Mouse (Mus musculus): ENCODE measurements around the gene Ndufaf2. TPM values are rescaled to one million over a fixed set of nuclear protein-coding genes. Genes with fewer than 3 reads are reported as not detected.

The Ndufaf2 gene
- polyA plus RNA-seq, 1 experiment from 2014 or later, result 72.6 TPM

GRCm38 (mm10) chr13:108070171-108070570 lies 88.3 kb downstream of the Ndufaf2 start:
- Histone ChIP-seq H3K36me3 (no peaks in the 10 kb centered on the region), H3K4me2 (replicated peaks) (no peak overlapping the region), H3K4me3 (no peak overlapping the region), H3K9ac (replicated peaks) (no peak overlapping the region), H3K27ac (replicated peaks) (no peak overlapping the region), H3K4me1 (no peaks in the 10 kb centered on the region), H3K27me3 (no peaks in the 10 kb centered on the region), H3K9me3 (no peaks in the 10 kb centered on the region)
- no peak for ATAC-seq (replicated peaks)
- WGBS, result 95% methylated on average over 10 of the region's 10 CpGs

GRCm38 (mm10) chr13:108069151-108069550 lies 89.3 kb downstream of the Ndufaf2 start:
- H3K4me2 ChIP-seq (replicated peaks), result no peak overlapping the region
- no peaks in the 10 kb centered on the region for H3K4me1 ChIP-seq
- no peak for ATAC-seq (replicated peaks)
- H3K4me3 ChIP-seq, result no peak overlapping the region
- no peaks in the 10 kb centered on the region for H3K36me3 ChIP-seq
- H3K27ac ChIP-seq (replicated peaks), result no peak overlapping the region
- no peak overlapping the region for H3K9ac ChIP-seq (replicated peaks)
- WGBS, result 65% methylated on average over 4 of the region's 4 CpGs
- no peaks in the 10 kb centered on the region for H3K9me3 ChIP-seq
- no peaks in the 10 kb centered on the region for H3K27me3 ChIP-seq

- 88% methylated on average over 2 of the region's 2 CpGs for WGBS
- Histone ChIP-seq H3K4me3 (no peak overlapping the region), H3K27ac (replicated peaks) (no peak overlapping the region), H3K36me3 (no peaks in the 10 kb centered on the region), H3K27me3 (no peaks in the 10 kb centered on the region), H3K9ac (replicated peaks) (no peak overlapping the region), H3K4me1 (peaks cover 4% of the 10 kb centered on the region), H3K9me3 (no peaks in the 10 kb centered on the region), H3K4me2 (replicated peaks) (no peak overlapping the region)
- no peak for ATAC-seq (replicated peaks)
Observed at GRCm38 (mm10) chr13:108066021-108066420, 92.4 kb downstream of the Ndufaf2 start.

DNA sequence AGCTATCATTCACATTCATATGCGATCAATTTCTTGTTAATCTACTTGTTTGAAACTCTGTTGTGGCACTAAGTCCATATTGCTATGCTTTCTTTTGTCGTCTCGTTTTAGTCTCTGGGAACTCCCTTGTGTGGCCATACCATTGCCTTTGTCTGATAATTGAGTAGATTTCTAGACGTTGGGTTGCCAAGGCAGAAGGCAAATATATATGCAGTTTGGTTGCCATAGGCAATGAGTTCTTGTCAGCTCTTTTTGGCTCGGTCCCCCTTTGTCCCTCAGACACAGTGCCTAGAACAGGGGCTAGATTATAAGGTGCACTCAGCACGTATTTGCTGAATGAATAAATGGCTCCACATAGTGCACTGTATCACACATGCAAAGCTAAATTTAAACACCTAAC lies 94.1 kb downstream of the Ndufaf2 start:
- Histone ChIP-seq H3K9me3 (no peaks in the 10 kb centered on the region), H3K9ac (replicated peaks) (no peak overlapping the region), H3K36me3 (no peaks in the 10 kb centered on the region), H3K27ac (replicated peaks) (no peak overlapping the region), H3K4me2 (replicated peaks) (no peak overlapping the region), H3K4me3 (no peak overlapping the region), H3K27me3 (no peaks in the 10 kb centered on the region), H3K4me1 (peaks cover 15% of the 10 kb centered on the region)
- 21% methylated on average over 6 of the region's 6 CpGs for WGBS
- ATAC-seq (replicated peaks), result no peak

- H3K27me3 ChIP-seq, result no peaks in the 10 kb centered on the region
- no peak overlapping the region for H3K27ac ChIP-seq (replicated peaks)
- no peak overlapping the region for H3K9ac ChIP-seq (replicated peaks)
- 69% methylated on average over 11 of the region's 11 CpGs for WGBS
- no peaks in the 10 kb centered on the region for H3K36me3 ChIP-seq
- no peaks in the 10 kb centered on the region for H3K9me3 ChIP-seq
- H3K4me2 ChIP-seq (replicated peaks), result no peak overlapping the region
- no peak for ATAC-seq (replicated peaks)
- peaks cover 15% of the 10 kb centered on the region for H3K4me1 ChIP-seq
- H3K4me3 ChIP-seq, result no peak overlapping the region
Observed at GRCm38 (mm10) chr13:108063374-108064134, 94.9 kb downstream of the Ndufaf2 start.

DNA sequence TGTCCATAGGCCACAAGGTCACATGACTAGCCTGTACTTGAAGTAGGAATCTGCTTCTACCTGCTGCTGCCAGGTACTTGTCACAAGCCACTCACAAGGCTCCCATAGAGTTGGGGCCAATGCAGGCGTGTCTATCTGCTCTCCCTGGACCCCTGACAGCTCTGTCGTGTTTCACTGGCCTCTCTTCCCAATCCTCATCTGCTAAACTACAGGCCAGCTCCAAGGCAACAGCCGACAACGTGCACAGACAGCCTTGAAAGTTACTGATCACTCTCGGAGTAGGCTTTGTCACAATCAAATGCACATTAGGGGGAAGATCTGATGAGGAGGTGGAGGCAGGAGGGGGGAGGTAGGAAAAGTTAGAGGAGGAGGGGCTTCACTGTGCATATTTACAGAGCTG lies 95.5 kb downstream of the Ndufaf2 start:
- Histone ChIP-seq H3K4me1 (peaks cover 15% of the 10 kb centered on the region), H3K36me3 (no peaks in the 10 kb centered on the region), H3K4me3 (no peak overlapping the region), H3K9me3 (no peaks in the 10 kb centered on the region), H3K27ac (replicated peaks) (no peak overlapping the region), H3K27me3 (no peaks in the 10 kb centered on the region), H3K4me2 (replicated peaks) (no peak overlapping the region), H3K9ac (replicated peaks) (no peak overlapping the region)
- ATAC-seq (replicated peaks), result no peak
- WGBS, result 71% methylated on average over 5 of the region's 5 CpGs

DNA sequence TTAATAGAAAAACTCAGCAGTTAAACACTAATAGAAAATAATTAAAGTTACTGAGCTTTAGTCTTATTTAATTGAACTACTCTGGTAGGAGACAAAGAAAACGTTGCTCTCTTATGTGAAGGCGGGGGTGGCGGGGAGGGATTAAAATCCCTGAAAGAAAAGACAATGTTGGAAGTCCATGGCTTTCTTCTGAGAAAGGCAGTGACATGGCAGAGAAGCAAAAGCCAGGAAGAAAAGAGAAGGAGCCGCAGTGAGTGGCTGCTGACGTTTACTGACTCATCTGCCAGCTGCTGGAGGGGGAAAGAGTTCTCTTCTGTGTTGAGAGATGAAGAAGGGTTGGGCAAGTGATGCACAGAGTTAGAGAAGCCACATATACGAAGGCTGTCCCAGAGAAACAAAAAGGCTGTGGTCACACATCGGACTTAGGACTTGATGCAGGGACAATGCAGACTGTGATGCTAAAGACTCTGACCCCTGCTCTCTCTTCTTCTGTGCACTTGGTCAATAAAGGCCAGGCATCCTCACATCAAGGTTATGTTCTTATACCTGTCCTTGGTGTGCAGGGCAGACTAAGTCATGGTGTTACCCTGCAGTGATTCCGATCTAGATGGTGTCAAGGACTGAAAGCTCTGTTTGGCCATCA lies 97.4 kb downstream of the Ndufaf2 start:
- no peak for ATAC-seq (replicated peaks)
- peak overlapping the region; percentile 33; the same call in 1 of the 2 replicates for H3K27ac ChIP-seq (replicated peaks)
- 23% methylated on average over 8 of the region's 8 CpGs for WGBS

DNA sequence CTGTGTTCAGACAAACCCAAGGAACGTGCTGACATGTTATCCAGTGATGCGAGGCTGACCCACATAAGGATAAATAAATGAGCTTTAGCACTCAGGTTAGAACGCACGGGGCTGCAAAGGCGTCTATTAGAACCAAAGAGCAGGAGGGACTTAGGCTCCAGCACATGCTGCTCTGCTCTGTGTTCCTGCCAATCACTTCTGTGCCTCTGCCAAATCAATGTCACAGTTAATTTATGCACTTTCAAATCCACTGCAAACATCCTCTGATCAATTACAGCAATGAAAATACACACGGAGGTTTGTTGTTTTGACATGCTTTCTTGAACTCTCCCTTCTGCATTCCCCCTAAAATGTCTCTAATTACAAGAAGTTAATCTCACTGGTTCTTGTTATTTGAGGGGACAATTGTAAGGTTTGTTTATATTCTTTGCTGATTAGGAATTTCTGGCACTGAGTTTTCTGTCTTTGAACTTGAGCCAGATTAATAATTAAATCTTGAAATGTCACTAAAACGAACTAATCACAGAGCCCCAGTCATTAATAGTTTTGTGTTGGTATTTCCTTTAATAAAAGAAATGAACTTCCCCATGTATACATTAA lies 98.0 kb downstream of the Ndufaf2 start:
- WGBS, result 4% methylated on average over 7 of the region's 7 CpGs
- H3K27ac ChIP-seq (replicated peaks), result peak overlapping the region; percentile 44; the same call in 1 of the 2 replicates
- no peak overlapping the region for H3K4me3 ChIP-seq
- peaks cover 15% of the 10 kb centered on the region for H3K4me1 ChIP-seq
- H3K4me2 ChIP-seq (replicated peaks), result no peak overlapping the region
- peak; percentile 92 for ATAC-seq (replicated peaks)
- H3K9me3 ChIP-seq, result no peaks in the 10 kb centered on the region
- no peaks in the 10 kb centered on the region for H3K36me3 ChIP-seq
- no peaks in the 10 kb centered on the region for H3K27me3 ChIP-seq
- no peak overlapping the region for H3K9ac ChIP-seq (replicated peaks)

More for the DNA sequence above, 97.4 kb downstream of the Ndufaf2 start:
- no peak overlapping the region for H3K4me2 ChIP-seq (replicated peaks)
- no peak overlapping the region for H3K4me3 ChIP-seq
- H3K27me3 ChIP-seq, result no peaks in the 10 kb centered on the region
- H3K36me3 ChIP-seq, result no peaks in the 10 kb centered on the region
- H3K9ac ChIP-seq (replicated peaks), result no peak overlapping the region
- peaks cover 15% of the 10 kb centered on the region for H3K4me1 ChIP-seq
- no peaks in the 10 kb centered on the region for H3K9me3 ChIP-seq

GRCm38 (mm10) chr13:108056896-108057295 lies 101.5 kb downstream of the Ndufaf2 start:
- H3K4me3 ChIP-seq, result no peak overlapping the region
- H3K9ac ChIP-seq (replicated peaks), result no peak overlapping the region
- H3K36me3 ChIP-seq, result no peaks in the 10 kb centered on the region
- 88% methylated on average over 3 of the region's 3 CpGs for WGBS
- H3K4me2 ChIP-seq (replicated peaks), result no peak overlapping the region
- H3K4me1 ChIP-seq, result peaks cover 15% of the 10 kb centered on the region
- H3K27ac ChIP-seq (replicated peaks), result no peak overlapping the region
- ATAC-seq (replicated peaks), result no peak
- H3K9me3 ChIP-seq, result no peaks in the 10 kb centered on the region
- no peaks in the 10 kb centered on the region for H3K27me3 ChIP-seq

GRCm38 (mm10) chr13:108047364-108047763 lies 111.1 kb downstream of the Ndufaf2 start:
- peak overlapping the region; percentile 32; the same call in 1 of the 2 replicates for H3K27ac ChIP-seq (replicated peaks)
- H3K27me3 ChIP-seq, result no peaks in the 10 kb centered on the region
- H3K36me3 ChIP-seq, result 0 out of 2 replicates have a peak, but pooled peaks cover 6% of the 10 kb centered on the region
- peaks cover 28% of the 10 kb centered on the region for H3K4me1 ChIP-seq
- ATAC-seq (replicated peaks), result no peak
- 70% methylated on average over 6 of the region's 6 CpGs for WGBS
- no peaks in the 10 kb centered on the region for H3K9me3 ChIP-seq
- no peak overlapping the region for H3K4me3 ChIP-seq
- H3K4me2 ChIP-seq (replicated peaks), result no peak overlapping the region
- no peak overlapping the region for H3K9ac ChIP-seq (replicated peaks)

DNA sequence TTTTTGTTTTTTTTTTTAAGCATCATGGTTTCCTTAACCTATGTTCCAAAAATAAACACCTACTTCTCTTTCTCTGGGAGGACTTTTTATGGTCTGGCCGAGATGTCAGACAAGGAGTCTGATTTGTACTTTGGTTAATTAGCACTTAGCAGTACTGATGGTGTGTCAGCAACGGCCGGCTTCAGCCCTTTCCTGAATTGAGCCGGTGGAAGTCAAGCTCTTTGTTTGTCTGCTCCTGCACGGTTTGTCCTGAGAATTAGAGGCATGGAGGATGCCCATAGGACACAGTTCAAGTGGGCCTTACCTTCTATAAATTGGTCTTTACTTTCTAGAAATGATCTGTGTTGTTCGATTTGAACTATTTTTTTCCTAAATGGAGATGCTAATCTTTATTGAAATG lies 111.5 kb downstream of the Ndufaf2 start:
- no peak overlapping the region for H3K4me2 ChIP-seq (replicated peaks)
- WGBS, result 56% methylated on average over 6 of the region's 6 CpGs

DNA sequence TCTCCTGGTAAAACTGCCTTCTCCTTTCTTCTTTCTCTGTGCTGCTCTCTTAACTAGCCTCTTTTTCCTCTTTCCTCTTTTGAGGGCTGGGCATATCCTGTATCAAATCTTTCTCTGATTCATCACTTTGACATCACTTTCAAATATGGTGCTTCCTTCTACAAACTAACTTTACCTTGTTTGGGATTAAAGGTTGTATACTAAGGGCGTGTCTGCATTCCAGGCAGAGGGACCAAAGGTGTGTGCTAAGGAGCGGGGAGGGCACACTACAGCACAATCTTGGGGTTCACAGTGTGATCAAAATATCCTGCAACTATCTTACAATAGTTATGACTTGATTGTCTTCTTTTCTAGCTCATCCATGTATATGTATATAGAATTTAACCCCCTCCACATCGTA lies 112.4 kb downstream of the Ndufaf2 start:
- no peak overlapping the region for H3K27ac ChIP-seq (replicated peaks)
- 0 out of 2 replicates have a peak, but pooled peaks cover 6% of the 10 kb centered on the region for H3K36me3 ChIP-seq
- no peak overlapping the region for H3K4me3 ChIP-seq
- no peak overlapping the region for H3K4me2 ChIP-seq (replicated peaks)
- H3K9me3 ChIP-seq, result no peaks in the 10 kb centered on the region
- no peak overlapping the region for H3K9ac ChIP-seq (replicated peaks)
- peaks cover 40% of the 10 kb centered on the region for H3K4me1 ChIP-seq
- ATAC-seq (replicated peaks), result no peak
- no peaks in the 10 kb centered on the region for H3K27me3 ChIP-seq
- WGBS, result 96% methylated on average over 3 of the region's 3 CpGs

More for the DNA sequence above, 111.5 kb downstream of the Ndufaf2 start:
- no peak overlapping the region for H3K9ac ChIP-seq (replicated peaks)
- no peak overlapping the region for H3K4me3 ChIP-seq
- H3K36me3 ChIP-seq, result 0 out of 2 replicates have a peak, but pooled peaks cover 6% of the 10 kb centered on the region
- ATAC-seq (replicated peaks), result no peak
- H3K4me1 ChIP-seq, result peaks cover 32% of the 10 kb centered on the region
- no peaks in the 10 kb centered on the region for H3K9me3 ChIP-seq
- H3K27me3 ChIP-seq, result no peaks in the 10 kb centered on the region
- H3K27ac ChIP-seq (replicated peaks), result peak overlapping the region; percentile 59
